Mouse (Mus musculus) MEL (cell line): ENCODE measurements around the gene Scyl2. TPM values are rescaled to one million over a fixed set of nuclear protein-coding genes. Genes with fewer than 3 reads are reported as not detected.

Source experiments
- DNase-seq: peaks from one replicate; pipeline ENCODE4 v3.0.0; 2011; ENCODE audit warnings: low read depth, low spot score
- H3K27ac ChIP-seq: 2 replicates; pipeline ENCODE4 v1.5.1; 2012; ENCODE audit warnings: low read depth, mild to moderate bottlenecking, control low read depth, low read length, moderate library complexity; ENCODE audit not compliant: control insufficient read depth
- H3K27me3 ChIP-seq, 2 experiments: fragments of 150-350 bp in 1 of 2; sonication (generic) in 1 of 2; 2 replicates each; pipeline ENCODE4 v1.6.1; 2012; ENCODE audit warnings: low read length in 2 of 2, mild to moderate bottlenecking in 2 of 2, improper control_type of control experiment in 1 of 2, moderate library complexity in 1 of 2; ENCODE audit not compliant: insufficient read depth in 2 of 2, control insufficient read depth in 1 of 2
- H3K36me3 ChIP-seq, 2 experiments: 2 replicates each; pipeline ENCODE4 v1.6.1; 2012 to 2014; ENCODE audit warnings: low read length in 2 of 2, improper control_type of control experiment in 1 of 2, inconsistent platforms in 1 of 2, mild to moderate bottlenecking in 1 of 2; ENCODE audit not compliant: insufficient read depth in 2 of 2, control insufficient read depth in 1 of 2
- H3K4me1 ChIP-seq, 2 experiments: fragments of 150-350 bp in 1 of 2; sonication (generic) in 1 of 2; 2 replicates each; pipeline ENCODE4 v1.6.1; 2012; ENCODE audit warnings: low read length in 2 of 2, improper control_type of control experiment in 1 of 2, mild to moderate bottlenecking in 1 of 2; ENCODE audit not compliant: insufficient read depth in 2 of 2, control insufficient read depth in 1 of 2
- H3K4me3 ChIP-seq, 2 experiments: fragments of 150-350 bp in 1 of 2; sonication (generic) in 1 of 2; 2 replicates each; pipeline ENCODE4 v1.5.1; 2012; ENCODE audit warnings: low read depth in 2 of 2, low read length in 2 of 2, mild to moderate bottlenecking in 2 of 2, moderate library complexity in 2 of 2, control low read depth in 1 of 2, improper control_type of control experiment in 1 of 2; ENCODE audit not compliant: control insufficient read depth in 1 of 2, insufficient read depth in 1 of 2
- H3K79me2 ChIP-seq: 2 replicates; pipeline ENCODE4 v1.6.1; 2012; ENCODE audit warnings: mild to moderate bottlenecking, low read length, moderate library complexity; ENCODE audit not compliant: control insufficient read depth, poor library complexity, insufficient read depth
- H3K9ac ChIP-seq: 2 replicates; pipeline ENCODE4 v1.6.1; 2012; ENCODE audit warnings: low read depth, mild to moderate bottlenecking, control low read depth, low read length, moderate library complexity; ENCODE audit not compliant: control insufficient read depth, poor library complexity, severe bottlenecking
- H3K9me3 ChIP-seq: fragments of 150-350 bp; sonication (generic); replicated peaks from 2 replicates; pipeline ENCODE4 v1.6.1; 2012; ENCODE audit warnings: mild to moderate bottlenecking, low read length, improper control_type of control experiment, moderate library complexity; ENCODE audit not compliant: insufficient read depth
- CTCF ChIP-seq, 3 experiments: IDR thresholded peaks in 2 of 3; conservative IDR thresholded peaks in 1 of 3; 2 replicates each; pipeline ENCODE4 v1.5.1; 2011 to 2012; ENCODE audit warnings: low read length in 3 of 3, low read depth in 2 of 3, mild to moderate bottlenecking in 2 of 3, improper control_type of control experiment in 1 of 3, inconsistent platforms in 1 of 3, mixed read lengths in 1 of 3, moderate library complexity in 1 of 3; ENCODE audit not compliant: control insufficient read depth in 1 of 3, insufficient read depth in 1 of 3, poor library complexity in 1 of 3, severe bottlenecking in 1 of 3
- ELF1 ChIP-seq: IDR thresholded peaks from 2 replicates; pipeline ENCODE4 v1.6.1; 2014; ENCODE audit warnings: low read depth, mild to moderate bottlenecking, inconsistent platforms, low read length, improper control_type of control experiment, moderate library complexity
- EP300 ChIP-seq, 2 experiments: IDR thresholded peaks; 2 replicates each; pipeline ENCODE4 v1.6.1; 2011; ENCODE audit warnings: improper control_type of control experiment in 2 of 2, low read length in 2 of 2, low read depth in 1 of 2, mild to moderate bottlenecking in 1 of 2
- HCFC1 ChIP-seq: IDR thresholded peaks from 2 replicates; pipeline ENCODE4 v1.6.1; 2012; ENCODE audit warnings: low read depth, mild to moderate bottlenecking, inconsistent platforms, low read length, improper control_type of control experiment, moderate library complexity
- MAZ ChIP-seq: IDR thresholded peaks from 2 replicates; pipeline ENCODE4 v1.6.1; 2012; ENCODE audit warnings: low read depth, mild to moderate bottlenecking, inconsistent platforms, low read length, improper control_type of control experiment
- MEF2A ChIP-seq: IDR thresholded peaks from 2 replicates; pipeline ENCODE4 v1.6.1; 2014; ENCODE audit warnings: low read depth, mild to moderate bottlenecking, inconsistent platforms, low read length, improper control_type of control experiment; ENCODE audit not compliant: poor library complexity, insufficient replicate concordance, severe bottlenecking; ENCODE audit errors: extremely low read depth
- MXI1 ChIP-seq: IDR thresholded peaks from 2 replicates; pipeline ENCODE4 v1.6.1; 2011; ENCODE audit warnings: mild to moderate bottlenecking, low read depth, low read length, improper control_type of control experiment
- MYC ChIP-seq: IDR thresholded peaks from 2 replicates; pipeline ENCODE4 v1.6.1; 2011; ENCODE audit warnings: low read depth, mild to moderate bottlenecking, low read length, improper control_type of control experiment, moderate library complexity
- POLR2A ChIP-seq, 2 experiments: IDR thresholded peaks; 2 replicates each; pipeline ENCODE4 v1.6.1; 2011 to 2012; ENCODE audit warnings: low read length in 2 of 2, mild to moderate bottlenecking in 2 of 2, control low read depth in 1 of 2, improper control_type of control experiment in 1 of 2, low read depth in 1 of 2, moderate library complexity in 1 of 2; ENCODE audit not compliant: control insufficient read depth in 1 of 2, insufficient read depth in 1 of 2, poor library complexity in 1 of 2
- POLR2AphosphoS5 ChIP-seq: IDR thresholded peaks from 2 replicates; pipeline ENCODE4 v1.6.1; 2012; ENCODE audit warnings: low read depth, borderline replicate concordance, mild to moderate bottlenecking, inconsistent platforms, low read length, moderate library complexity, mixed read lengths
- RAD21 ChIP-seq: IDR thresholded peaks from 2 replicates; pipeline ENCODE4 v1.6.1; 2011; ENCODE audit warnings: mild to moderate bottlenecking, low read depth, low read length, improper control_type of control experiment
- TAL1 ChIP-seq: IDR thresholded peaks from 2 replicates; pipeline ENCODE4 v1.6.1; 2012; ENCODE audit warnings: mild to moderate bottlenecking, inconsistent platforms, low read length, moderate library complexity, mixed read lengths
- USF1 ChIP-seq: IDR thresholded peaks from 2 replicates; pipeline ENCODE4 v1.6.1; 2014; ENCODE audit warnings: low read depth, mild to moderate bottlenecking, inconsistent platforms, low read length, improper control_type of control experiment, moderate library complexity
- ZKSCAN1 ChIP-seq: IDR thresholded peaks from 2 replicates; pipeline ENCODE4 v1.6.1; 2012; ENCODE audit warnings: low read depth, mild to moderate bottlenecking, inconsistent platforms, low read length, improper control_type of control experiment, moderate library complexity
- ZMIZ1 ChIP-seq: IDR thresholded peaks from 2 replicates; pipeline ENCODE4 v1.6.1; 2012; ENCODE audit warnings: low read depth, mild to moderate bottlenecking, inconsistent platforms, low read length, improper control_type of control experiment, moderate library complexity
- ZNF384 ChIP-seq: IDR thresholded peaks from 2 replicates; pipeline ENCODE4 v1.6.1; 2012; ENCODE audit warnings: low read depth, mild to moderate bottlenecking, inconsistent platforms, low read length, improper control_type of control experiment
- polyA plus RNA-seq, 2 experiments: library from polyadenylated mRNA; stranded (reverse) in 1 of 2; unstranded in 1 of 2; fragments of >175 nt in 1 of 2; fragments of >200 nt in 1 of 2; gene quantifications; 2 replicates each; pipeline versions ENCODE4 v1.2.1 to v1.2.4; 2012; ENCODE audit warnings: low replicate concordance in 2 of 2, low read depth in 1 of 2; ENCODE audit not compliant: insufficient read length in 2 of 2, insufficient read depth in 1 of 2, missing spikeins in 1 of 2
- total RNA-seq: library from RNA; depleted of rRNA; stranded (reverse); fragments of 300-350 nt; gene quantifications from 2 replicates; pipeline ENCODE4 v1.2.3, GENCODE M21; 2012

The Scyl2 gene
- total and polyA plus RNA-seq, 3 experiments, result 19.8 to 27.9 TPM; not detected in 1

DNA sequence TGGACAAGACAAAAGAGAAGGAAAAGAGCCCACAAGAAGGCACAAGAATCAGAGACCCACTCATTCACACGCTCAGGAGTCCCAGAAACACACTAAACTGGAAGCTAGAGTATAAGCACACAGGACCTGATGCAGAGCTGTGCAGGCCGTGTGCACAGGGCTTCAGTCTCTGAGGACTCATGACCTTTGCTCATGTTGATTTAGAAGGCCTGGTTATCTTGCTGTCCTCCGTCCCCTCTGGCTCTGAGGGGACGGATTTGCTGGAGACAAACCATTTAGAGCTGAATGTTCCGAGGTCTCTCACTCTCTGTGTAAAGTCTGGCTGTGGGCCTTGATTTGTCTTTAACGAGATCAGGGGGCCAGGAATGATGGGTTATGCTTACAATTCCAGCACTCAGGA is 44.3 kb upstream of the Scyl2 start:
- Histone ChIP-seq H3K9me3 (no peaks in the 10 kb centered on the region), H3K36me3 (peaks cover 0 to 8% of the 10 kb centered on the region in 2 experiments), H3K27me3 (no peaks in the 10 kb centered on the region), H3K27ac (no peak overlapping the region), H3K79me2 (peaks cover 17% of the 10 kb centered on the region), H3K4me1 (peaks cover 0 to 9% of the 10 kb centered on the region in 2 experiments; a peak in 2 of 4 replicates), H3K4me3 (no peak overlapping the region), H3K9ac (no peak overlapping the region)
- DNase-seq, result no peak
- no peak for TF ChIP-seq ZKSCAN1
- no peak for TF ChIP-seq MXI1
- TF ChIP-seq ZNF384, result no peak
- no peak for TF ChIP-seq MYC

DNA sequence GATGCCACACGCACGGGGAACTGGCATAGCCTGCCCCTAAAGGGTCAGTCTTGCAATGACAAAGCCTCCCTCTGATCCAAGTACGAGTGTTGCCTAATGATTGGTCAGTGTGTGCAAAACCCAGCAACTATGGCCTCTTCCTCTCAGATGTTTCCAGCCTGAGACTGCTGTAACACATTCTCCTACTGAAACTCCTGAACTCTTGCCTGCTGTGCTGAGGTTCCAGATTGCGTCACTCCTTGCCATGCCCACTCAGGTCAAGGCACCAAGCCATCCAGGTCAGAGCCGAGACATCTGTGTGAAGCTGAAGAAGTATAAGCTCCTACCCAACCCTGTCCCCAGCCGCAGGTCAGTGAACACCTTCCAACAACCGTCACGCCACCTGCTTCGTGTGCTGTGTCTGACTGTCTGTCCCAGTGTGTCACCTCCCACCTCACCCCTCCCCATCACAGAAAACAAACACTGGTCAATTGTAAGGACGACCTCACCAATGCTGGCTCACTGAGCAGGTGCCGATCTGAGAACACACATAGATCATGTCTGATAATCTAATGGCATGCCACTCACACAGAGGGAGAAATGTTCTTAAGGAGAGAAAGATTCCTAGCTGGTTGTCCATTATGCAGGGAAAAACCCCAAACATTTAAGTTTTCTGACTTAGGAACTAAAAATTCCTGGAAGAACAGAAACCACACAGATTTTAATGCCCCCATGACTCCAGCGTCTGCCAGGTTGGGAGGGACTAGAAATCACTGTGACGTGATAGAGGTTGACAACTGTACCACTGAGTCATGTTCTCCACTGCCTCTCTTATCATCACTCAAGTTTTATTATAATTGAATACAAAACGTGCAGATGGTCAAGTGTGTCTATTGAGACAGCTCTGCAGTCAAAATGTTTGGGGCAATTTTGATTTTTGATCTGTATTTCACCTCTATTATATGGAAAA is 36.4 kb upstream of the Scyl2 start:
- TF ChIP-seq CTCF (IDR thresholded peaks at IDR 0.05 in 2 of 3, conservative IDR thresholded peaks at IDR 0.05 in 1 of 3; ENCODE audit: control insufficient read depth in 1 of 3, insufficient read depth in 1 of 3, low read depth in 2 of 3, low read length in 3 of 3, poor library complexity in 1 of 3, severe bottlenecking in 1 of 3), result no peak
- no peak for TF ChIP-seq POLR2AphosphoS5
- no peak for TF ChIP-seq USF1
- no peak for TF ChIP-seq HCFC1
- no peak for TF ChIP-seq RAD21
- TF ChIP-seq ELF1, result no peak
- TF ChIP-seq EP300 (IDR thresholded peaks at IDR 0.05; ENCODE audit: low read depth in 1 of 2, low read length in 2 of 2), result no peak
- no peak for TF ChIP-seq ZKSCAN1
- no peak for TF ChIP-seq ZNF384
- TF ChIP-seq MAZ, result no peak
- no peak for TF ChIP-seq TAL1
- TF ChIP-seq POLR2A (IDR thresholded peaks at IDR 0.05; ENCODE audit: control insufficient read depth in 1 of 2, insufficient read depth in 1 of 2, low read depth in 1 of 2, low read length in 2 of 2, poor library complexity in 1 of 2), result no peak
- TF ChIP-seq MEF2A, result no peak
- no peak for TF ChIP-seq ZMIZ1
- Histone ChIP-seq H3K9ac (no peak overlapping the region), H3K79me2 (no peaks in the 10 kb centered on the region), H3K4me3 (no peak overlapping the region), H3K4me1 (0 out of 4 replicates have a peak, but pooled peaks cover 0 to 2% of the 10 kb centered on the region in 2 experiments), H3K27ac (no peak overlapping the region), H3K27me3 (no peaks in the 10 kb centered on the region), H3K36me3 (no peaks in the 10 kb centered on the region; a peak in 2 of 4 replicates), H3K9me3 (no peaks in the 10 kb centered on the region)
- no peak for DNase-seq
